Mouse (Mus musculus): ENCODE measurements around the gene Unc80. TPM values are rescaled to one million over a fixed set of nuclear protein-coding genes. Genes with fewer than 3 reads are reported as not detected.

Unc80 gene
- polyA plus RNA-seq, 1 experiment from 2014 or later, result 0.12 TPM

GRCm38 (mm10) chr1:66482751-66483150, 14.6 kb downstream of the Unc80 start:
- no peak for ATAC-seq (ENCODE audit: extremely low read depth, insufficient number of reproducible peaks, low FRiP score, low TSS enrichment)
- H3K36me3 ChIP-seq, result no peaks in the 10 kb centered on the region
- WGBS, result 82% methylated on average over 3 of the region's 3 CpGs
- H3K4me2 ChIP-seq, result no peak overlapping the region
- H3K4me1 ChIP-seq, result no peaks in the 10 kb centered on the region
- H3K9me3 ChIP-seq, result no peaks in the 10 kb centered on the region
- H3K27me3 ChIP-seq (replicated peaks), result no peaks in the 10 kb centered on the region
- no peak overlapping the region for H3K4me3 ChIP-seq
- no peak overlapping the region for H3K9ac ChIP-seq
- no peak overlapping the region for H3K27ac ChIP-seq (replicated peaks)

- Histone ChIP-seq H3K27ac (replicated peaks) (no peak overlapping the region), H3K4me3 (no peak overlapping the region), H3K9me3 (no peaks in the 10 kb centered on the region), H3K36me3 (no peaks in the 10 kb centered on the region), H3K27me3 (replicated peaks) (no peaks in the 10 kb centered on the region), H3K4me1 (no peaks in the 10 kb centered on the region), H3K4me2 (no peak overlapping the region), H3K9ac (no peak overlapping the region)
- WGBS, result 73% methylated on average over 6 of the region's 6 CpGs
- no peak for ATAC-seq (ENCODE audit: extremely low read depth, insufficient number of reproducible peaks, low FRiP score, low TSS enrichment)
These were observed 24.9 kb downstream of the Unc80 start for GRCm38 (mm10) chr1:66493064-66493463.

GRCm38 (mm10) chr1:66495310-66496012, 27.3 kb downstream of the Unc80 start:
- Histone ChIP-seq H3K4me1 (no peaks in the 10 kb centered on the region), H3K9me3 (no peaks in the 10 kb centered on the region), H3K27me3 (replicated peaks) (no peaks in the 10 kb centered on the region), H3K4me2 (no peak overlapping the region), H3K9ac (no peak overlapping the region), H3K36me3 (no peaks in the 10 kb centered on the region), H3K27ac (replicated peaks) (no peak overlapping the region), H3K4me3 (no peak overlapping the region)
- 69% methylated on average over 3 of the region's 3 CpGs for WGBS
- no peak for ATAC-seq (ENCODE audit: extremely low read depth, insufficient number of reproducible peaks, low FRiP score, low TSS enrichment)

DNA sequence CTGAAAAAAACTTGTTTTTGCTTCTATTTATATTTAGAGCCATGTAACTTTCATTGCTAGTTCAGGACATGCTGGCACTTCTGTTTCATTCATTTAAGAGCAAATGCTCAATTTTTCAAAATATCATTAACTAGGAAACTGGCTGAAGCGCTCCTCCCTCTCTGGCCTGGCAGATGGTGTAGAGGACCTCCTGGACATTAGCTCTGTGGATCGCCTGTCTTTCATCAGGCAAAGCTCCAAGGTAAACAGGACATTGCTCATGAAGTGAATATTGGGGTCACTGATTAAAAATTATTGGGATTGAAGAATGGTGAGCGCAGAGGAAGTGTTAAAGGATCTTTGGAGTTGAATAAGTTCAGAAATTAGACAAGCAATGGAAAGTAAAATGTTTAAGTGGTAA, 82.6 kb downstream of the Unc80 start:
- WGBS, result 74% methylated on average over 3 of the region's 3 CpGs
- Histone ChIP-seq H3K9me3 (no peaks in the 10 kb centered on the region), H3K36me3 (no peaks in the 10 kb centered on the region), H3K4me2 (no peak overlapping the region), H3K4me3 (no peak overlapping the region), H3K27me3 (replicated peaks) (no peaks in the 10 kb centered on the region), H3K9ac (no peak overlapping the region), H3K4me1 (no peaks in the 10 kb centered on the region), H3K27ac (replicated peaks) (no peak overlapping the region)
- ATAC-seq (ENCODE audit: extremely low read depth, insufficient number of reproducible peaks, low FRiP score, low TSS enrichment), result no peak

- Histone ChIP-seq H3K4me1 (no peaks in the 10 kb centered on the region), H3K4me2 (no peak overlapping the region), H3K27ac (replicated peaks) (no peak overlapping the region), H3K9ac (no peak overlapping the region), H3K4me3 (no peak overlapping the region), H3K27me3 (replicated peaks) (no peaks in the 10 kb centered on the region), H3K36me3 (no peaks in the 10 kb centered on the region), H3K9me3 (no peaks in the 10 kb centered on the region)
- no peak for ATAC-seq (ENCODE audit: extremely low read depth, insufficient number of reproducible peaks, low FRiP score, low TSS enrichment)
- 72% methylated on average over 5 of the region's 5 CpGs for WGBS
These were observed 84.3 kb downstream of the Unc80 start for GRCm38 (mm10) chr1:66552396-66552966.

GRCm38 (mm10) chr1:66561636-66562270, 93.6 kb downstream of the Unc80 start:
- 69% methylated on average over 1 of the region's 1 CpGs for WGBS
- Histone ChIP-seq H3K9ac (no peak overlapping the region), H3K4me2 (no peak overlapping the region), H3K9me3 (no peaks in the 10 kb centered on the region), H3K36me3 (no peaks in the 10 kb centered on the region), H3K27me3 (replicated peaks) (no peaks in the 10 kb centered on the region), H3K27ac (replicated peaks) (no peak overlapping the region), H3K4me1 (no peaks in the 10 kb centered on the region), H3K4me3 (no peak overlapping the region)
- ATAC-seq (ENCODE audit: extremely low read depth, insufficient number of reproducible peaks, low FRiP score, low TSS enrichment), result no peak

- Histone ChIP-seq H3K36me3 (no peaks in the 10 kb centered on the region), H3K4me2 (no peak overlapping the region), H3K27me3 (replicated peaks) (no peaks in the 10 kb centered on the region), H3K27ac (replicated peaks) (no peak overlapping the region), H3K4me3 (no peak overlapping the region), H3K9ac (no peak overlapping the region), H3K4me1 (no peaks in the 10 kb centered on the region), H3K9me3 (no peaks in the 10 kb centered on the region)
- no peak for ATAC-seq (ENCODE audit: extremely low read depth, insufficient number of reproducible peaks, low FRiP score, low TSS enrichment)
- WGBS, result 70% methylated on average over 2 of the region's 2 CpGs
These were observed 94.2 kb downstream of the Unc80 start for GRCm38 (mm10) chr1:66562332-66562731.

GRCm38 (mm10) chr1:66569736-66570135, 101.6 kb downstream of the Unc80 start:
- Histone ChIP-seq H3K4me3 (no peak overlapping the region), H3K9me3 (no peaks in the 10 kb centered on the region), H3K9ac (no peak overlapping the region), H3K27me3 (replicated peaks) (no peaks in the 10 kb centered on the region), H3K27ac (replicated peaks) (no peak overlapping the region), H3K36me3 (no peaks in the 10 kb centered on the region), H3K4me2 (no peak overlapping the region), H3K4me1 (no peaks in the 10 kb centered on the region)
- 83% methylated on average over 13 of the region's 13 CpGs for WGBS
- ATAC-seq (ENCODE audit: extremely low read depth, insufficient number of reproducible peaks, low FRiP score, low TSS enrichment), result no peak

GRCm38 (mm10) chr1:66597163-66597788, 129.1 kb downstream of the Unc80 start:
- no peak for ATAC-seq (ENCODE audit: extremely low read depth, insufficient number of reproducible peaks, low FRiP score, low TSS enrichment)
- no peaks in the 10 kb centered on the region for H3K9me3 ChIP-seq
- H3K4me2 ChIP-seq, result no peak overlapping the region
- no peaks in the 10 kb centered on the region for H3K36me3 ChIP-seq
- H3K27me3 ChIP-seq (replicated peaks), result no peaks in the 10 kb centered on the region
- no peak overlapping the region for H3K9ac ChIP-seq
- H3K4me3 ChIP-seq, result no peak overlapping the region
- H3K27ac ChIP-seq (replicated peaks), result no peak overlapping the region
- H3K4me1 ChIP-seq, result no peaks in the 10 kb centered on the region

DNA sequence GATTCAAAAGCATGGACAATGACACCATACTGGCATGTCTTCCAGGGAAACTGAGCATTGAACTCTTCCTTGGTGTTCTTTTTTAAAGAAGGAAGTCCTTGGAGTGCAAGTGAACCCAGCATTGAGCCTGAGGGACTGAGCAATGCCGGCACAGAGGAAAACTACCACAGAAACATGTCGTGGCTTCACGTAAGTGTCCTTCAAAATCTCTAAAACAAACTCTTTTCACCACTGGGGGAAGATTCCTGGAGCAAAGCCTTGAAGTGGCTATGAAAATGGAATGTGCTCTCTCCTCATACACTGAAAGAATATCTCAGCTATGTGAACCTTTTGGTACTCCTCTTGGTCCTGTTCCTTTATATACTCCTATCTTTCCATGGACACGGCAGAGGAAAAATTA, 140.1 kb downstream of the Unc80 start:
- H3K4me2 ChIP-seq, result no peak overlapping the region
- no peak overlapping the region for H3K4me3 ChIP-seq
- H3K9ac ChIP-seq, result no peak overlapping the region
- no peaks in the 10 kb centered on the region for H3K4me1 ChIP-seq
- H3K27ac ChIP-seq (replicated peaks), result no peak overlapping the region
- WGBS, result 67% methylated on average over 4 of the region's 4 CpGs
- no peak for ATAC-seq (ENCODE audit: extremely low read depth, insufficient number of reproducible peaks, low FRiP score, low TSS enrichment)
- no peaks in the 10 kb centered on the region for H3K9me3 ChIP-seq
- no peaks in the 10 kb centered on the region for H3K27me3 ChIP-seq (replicated peaks)
- H3K36me3 ChIP-seq, result no peaks in the 10 kb centered on the region

DNA sequence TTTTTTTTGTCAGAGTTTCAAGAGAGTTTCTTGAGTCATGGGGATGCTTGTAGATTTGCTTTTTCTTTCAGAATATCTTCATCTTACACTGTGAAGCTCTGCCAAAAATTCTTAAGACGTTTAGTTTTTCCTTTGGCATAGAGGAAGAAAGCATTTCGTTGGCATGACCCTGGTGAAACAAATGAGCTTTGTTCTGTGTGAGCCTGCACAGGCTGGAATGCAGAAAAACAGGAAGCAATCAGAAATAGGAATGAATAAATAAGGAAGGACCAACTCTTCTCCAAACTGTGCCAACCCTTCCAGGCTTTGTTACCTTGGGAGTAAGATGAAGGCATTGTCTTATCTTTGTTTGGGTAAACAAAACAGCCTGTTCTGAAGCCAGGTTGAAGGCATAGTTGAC, 149.0 kb downstream of the Unc80 start:
- H3K4me2 ChIP-seq, result no peak overlapping the region
- no peaks in the 10 kb centered on the region for H3K36me3 ChIP-seq
- H3K4me1 ChIP-seq, result no peaks in the 10 kb centered on the region
- ATAC-seq (ENCODE audit: extremely low read depth, insufficient number of reproducible peaks, low FRiP score, low TSS enrichment), result no peak
- H3K27ac ChIP-seq (replicated peaks), result no peak overlapping the region
- H3K27me3 ChIP-seq (replicated peaks), result no peaks in the 10 kb centered on the region
- no peak overlapping the region for H3K9ac ChIP-seq
- no peaks in the 10 kb centered on the region for H3K9me3 ChIP-seq
- no peak overlapping the region for H3K4me3 ChIP-seq
- 33% methylated on average over 2 of the region's 2 CpGs for WGBS

All from heart, embryonic 13.5 days (tissue).